8 mouse cellular contexts compared by ENCODE assay signal in genomic region chr9:21031896-21032351, GRCm38 (mm10). TPM values are rescaled to one million over a fixed set of nuclear protein-coding genes. Genes with fewer than 3 reads are reported as not detected.
A peak's percentile ranks its signal among the peaks of the same experiment; 100 is the strongest.
DNase-seq lines count a peak whose midpoint lies in the region; ATAC-seq lines count a peak whose summit lies in the region.

TSS of gene Icam5 (plus strand) at chr9:21032073.

- no peak for DNase-seq in kidney, adult 8-10 months
- DNase-seq in T-cell, adult 2 months (ENCODE audit: low spot score) = peak; percentile 41
- DNase-seq in layer of hippocampus, adult 18-20 months (ENCODE audit: low spot score in 2 of 2) = peak; percentile 90 to 95
- peak; percentile 34 to 36 for DNase-seq in spleen, adult 18-20 months
- no peak for DNase-seq in testis, postnatal 10 days (ENCODE audit: low spot score)

- peaks cover 69% of the 10 kb centered on the region for H3K27me3 ChIP-seq in kidney, embryonic 14.5 days (ENCODE audit: control insufficient read depth, insufficient read depth, low read length)
- H3K27me3 ChIP-seq in forebrain, embryonic 16.5 days (replicated peaks; ENCODE audit: control insufficient read depth, insufficient read depth, low read length) = peaks cover 75% of the 10 kb centered on the region
- H3K27me3 ChIP-seq in liver, embryonic 15.5 days = peaks cover 54% of the 10 kb centered on the region

- H3K4me3 ChIP-seq in kidney, embryonic 14.5 days (ENCODE audit: low read length) = peak within 1 kb of the TSS; percentile 47
- peak within 1 kb of the TSS; percentile 61 for H3K4me3 ChIP-seq in forebrain, embryonic 16.5 days (replicated peaks; ENCODE audit: low read length)
- peak within 1 kb of the TSS; percentile 77 for H3K4me3 ChIP-seq in liver, embryonic 15.5 days (replicated peaks)

- peak within 1 kb of the TSS; percentile 50; the same call in 1 of the 2 replicates for H3K9ac ChIP-seq in kidney, embryonic 14.5 days (ENCODE audit: low read depth, low read length)
- H3K9ac ChIP-seq in forebrain, embryonic 16.5 days (replicated peaks; ENCODE audit: low read depth, low read length) = peak within 1 kb of the TSS; percentile 64
- H3K9ac ChIP-seq in liver, embryonic 15.5 days = peak within 1 kb of the TSS; percentile 86

- H3K36me3 ChIP-seq in kidney, embryonic 14.5 days (ENCODE audit: control insufficient read depth, insufficient read depth, low read length) = no peaks in the 10 kb centered on the region
- no peaks in the 10 kb centered on the region for H3K36me3 ChIP-seq in forebrain, embryonic 16.5 days (ENCODE audit: control insufficient read depth, insufficient read depth)
- peaks cover 4% of the 10 kb centered on the region for H3K36me3 ChIP-seq in liver, embryonic 15.5 days (replicated peaks)

- ATAC-seq in kidney, embryonic 14.5 days (ENCODE audit: low FRiP score, low TSS enrichment) = no peak
- peak; percentile 68 for ATAC-seq in forebrain, embryonic 16.5 days
- no peak for ATAC-seq in liver, embryonic 15.5 days (ENCODE audit: insufficient read depth)

- WGBS in kidney, embryonic 14.5 days = 0% methylated on average over 34 of the region's 35 CpGs
- under 1% methylated on average over 35 of the region's 35 CpGs for WGBS in forebrain, embryonic 16.5 days
- under 1% methylated on average over 35 of the region's 35 CpGs for WGBS in liver, embryonic 15.5 days (ENCODE audit: insufficient replicate concordance)

- H3K27ac ChIP-seq in kidney, embryonic 14.5 days (ENCODE audit: low read depth, low read length) = no peak within 1 kb of the TSS
- H3K27ac ChIP-seq in forebrain, embryonic 16.5 days (ENCODE audit: low read length) = no peak within 1 kb of the TSS
- H3K27ac ChIP-seq in liver, embryonic 15.5 days (replicated peaks) = peak within 1 kb of the TSS; percentile 99

- H3K4me2 ChIP-seq in kidney, embryonic 14.5 days (replicated peaks; ENCODE audit: low read depth, low read length) = peak within 1 kb of the TSS; percentile 89
- H3K4me2 ChIP-seq in forebrain, embryonic 16.5 days (ENCODE audit: low read length) = peak within 1 kb of the TSS; percentile 99
- peak within 1 kb of the TSS; percentile 100 for H3K4me2 ChIP-seq in liver, embryonic 15.5 days

- no peaks in the 10 kb centered on the region for H3K9me3 ChIP-seq in kidney, embryonic 14.5 days (ENCODE audit: control insufficient read depth, low read length)
- H3K9me3 ChIP-seq in forebrain, embryonic 16.5 days (ENCODE audit: control insufficient read depth, low read length) = no peaks in the 10 kb centered on the region
- H3K9me3 ChIP-seq in liver, embryonic 15.5 days (replicated peaks) = no peaks in the 10 kb centered on the region

- H3K4me1 ChIP-seq in kidney, embryonic 14.5 days (ENCODE audit: control insufficient read depth, insufficient read depth, low read length) = peaks cover 48% of the 10 kb centered on the region
- peaks cover 48% of the 10 kb centered on the region for H3K4me1 ChIP-seq in forebrain, embryonic 16.5 days (replicated peaks; ENCODE audit: control insufficient read depth, insufficient read depth, low read length)
- peaks cover 95% of the 10 kb centered on the region for H3K4me1 ChIP-seq in liver, embryonic 15.5 days (replicated peaks)

RNA-seq across cellular contexts. Expression of gene Icam5, which starts in this region (rescaled TPM):
- polyA plus RNA-seq in kidney, embryonic 14.5 days (2014; fragmentation: Nextera tagmentation; extraction: Ambion mirVana) = 0.20 TPM in 1 of 2 replicates, not detected in the other
- polyA plus RNA-seq in forebrain, embryonic 16.5 days (2015; fragmentation: Nextera tagmentation; extraction: Ambion mirVana) = 2.3 and 2.4 TPM in 2 replicates
- total RNA-seq in layer of hippocampus, adult 18-20 months (2021) = 100 to 1,000 TPM; 379 to 387 TPM
- 0.25 and 0.43 TPM in 2 replicates for polyA plus RNA-seq in liver, embryonic 15.5 days (2015; fragmentation: Nextera tagmentation; extraction: Ambion mirVana)

Comparison
In these comparisons a context has a peak if more than half of its experiments do, and no peak if none do; other contexts are left out.
1. DNase-seq: peak in T-cell, adult 2 months (single experiment), layer of hippocampus, adult 18-20 months (2 of 2) and spleen, adult 18-20 months (2 of 2); none in kidney, adult 8-10 months (0 of 2) and testis, postnatal 10 days (single experiment).
2. Peak in every context shown above with its lines, with median percentiles within 50 percentile points of each other: H3K4me2 ChIP-seq, H3K4me3 ChIP-seq and H3K9ac ChIP-seq.